In genomic region chr4:102555566-102555965, GRCm38 (mm10) we compare ENCODE assay signal across 18 mouse cellular contexts.
"Had no signal": no experiment of that assay in that cellular context is flagged by ENCODE, and none has a peak within 500 bp of the region (broad histone marks: within the 10 kb centered on the region; RNA-seq: fewer than 3 reads in every experiment).

No protein-coding gene starts in this region.

- H3K4me3 ChIP-seq: midbrain, embryonic 10.5 days; midbrain, embryonic 12.5 days; myocyte; neural tube, embryonic 13.5 days; neural tube, embryonic 15.5 days; stomach, embryonic 15.5 days had no signal

- H3K27ac ChIP-seq: midbrain, embryonic 10.5 days; midbrain, embryonic 12.5 days; neural tube, embryonic 13.5 days; neural tube, embryonic 15.5 days; stomach, embryonic 15.5 days; stomach, postnatal 0 days had no signal

- H3K4me2 ChIP-seq: lung, embryonic 14.5 days; midbrain, embryonic 12.5 days; neural tube, embryonic 13.5 days; neural tube, embryonic 15.5 days; stomach, embryonic 15.5 days had no signal

- H3K9me3 ChIP-seq: midbrain, embryonic 10.5 days; midbrain, embryonic 12.5 days; neural tube, embryonic 13.5 days; neural tube, embryonic 15.5 days; stomach, embryonic 15.5 days had no signal

- H3K27me3 ChIP-seq: midbrain, embryonic 12.5 days; neural tube, embryonic 13.5 days; neural tube, embryonic 15.5 days; stomach, embryonic 15.5 days had no signal

- H3K9ac ChIP-seq: lung, embryonic 14.5 days; midbrain, embryonic 12.5 days; neural tube, embryonic 13.5 days; neural tube, embryonic 15.5 days; stomach, embryonic 15.5 days had no signal

- DNase-seq: lung, adult 18-20 months; lung, embryonic 14.5 days; lung, postnatal 10 days; lung, postnatal 4 days; midbrain, embryonic 14.5 days; retina, postnatal 1 day; right cerebral cortex, postnatal 14 days; thymus, adult 2 months; thymus, postnatal 25 days; thymus, postnatal 4 days had no signal

- H3K36me3 ChIP-seq: midbrain, embryonic 10.5 days; midbrain, embryonic 12.5 days; neural tube, embryonic 13.5 days; neural tube, embryonic 15.5 days; stomach, embryonic 15.5 days had no signal

- ATAC-seq: midbrain, embryonic 16.5 days had no signal

- H3K4me1 ChIP-seq: midbrain, embryonic 12.5 days; neural tube, embryonic 13.5 days; neural tube, embryonic 15.5 days; stomach, embryonic 15.5 days had no signal
